Mouse (Mus musculus) liver, embryonic 14.5 days (tissue): ENCODE results near the gene Nkapd1.

ENCODE experiments used
- CTCF ChIP-seq: IDR thresholded peaks from 2 replicates; pipeline ENCODE4 v1.5.1; 2016; ENCODE audit warnings: antibody characterized with exemption, low read depth, control low read depth
- EP300 ChIP-seq: IDR thresholded peaks from 2 replicates; pipeline ENCODE4 v1.6.1; 2016; ENCODE audit warnings: antibody characterized with exemption, low read depth

- no peak for TF ChIP-seq CTCF
- no peak for TF ChIP-seq EP300
Observed at GRCm38 (mm10) chr9:50561145-50561917, 55.9 kb downstream of the Nkapd1 start, which contains the start of gene Tex12.
